Mouse (Mus musculus) heart, postnatal 14 days (tissue): ENCODE data around the gene Fopnl. TPM values are rescaled to one million over a fixed set of nuclear protein-coding genes. Genes with fewer than 3 reads are reported as not detected.

Experiments
- DNase-seq, 2 experiments: peaks; one replicate each; pipeline ENCODE4 v3.0.0; 2021 to 2022
- intact Hi-C: fragments of 180-260 bp; cut with DNase I; formaldehyde crosslinking; loops from one replicate; pipeline ENCODE4 v1.15.1; 2025
- total RNA-seq, 2 experiments: library from RNA; stranded (reverse); gene quantifications; 2 replicates each; pipeline ENCODE4 v1.2.3; 2021

The Fopnl gene
- total RNA-seq, 2 experiments from 2014 or later: 62.7 to 66.2 TPM

DNA sequence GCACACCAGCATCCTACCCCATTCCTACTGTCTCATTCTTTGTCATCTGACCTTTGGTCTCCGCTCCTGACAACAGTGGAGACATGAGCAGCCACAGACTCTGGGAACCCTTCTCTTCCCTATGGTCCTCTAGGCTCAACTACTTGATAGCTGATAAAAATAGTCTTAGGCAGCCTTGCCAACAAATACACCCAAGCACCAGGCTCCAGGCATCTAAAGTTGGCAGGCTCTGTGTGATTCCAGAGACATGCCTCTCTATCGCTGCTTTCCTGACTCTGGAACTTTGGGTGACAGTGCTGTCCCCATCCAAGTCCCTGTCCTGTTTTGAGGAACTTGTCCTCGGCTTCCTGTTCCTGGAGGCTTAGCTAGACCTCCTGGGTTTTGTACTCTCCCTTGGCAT lies 63.6 kb downstream of the Fopnl start:
- intact Hi-C loops: no loop called here
- DNase-seq: no peak

DNA sequence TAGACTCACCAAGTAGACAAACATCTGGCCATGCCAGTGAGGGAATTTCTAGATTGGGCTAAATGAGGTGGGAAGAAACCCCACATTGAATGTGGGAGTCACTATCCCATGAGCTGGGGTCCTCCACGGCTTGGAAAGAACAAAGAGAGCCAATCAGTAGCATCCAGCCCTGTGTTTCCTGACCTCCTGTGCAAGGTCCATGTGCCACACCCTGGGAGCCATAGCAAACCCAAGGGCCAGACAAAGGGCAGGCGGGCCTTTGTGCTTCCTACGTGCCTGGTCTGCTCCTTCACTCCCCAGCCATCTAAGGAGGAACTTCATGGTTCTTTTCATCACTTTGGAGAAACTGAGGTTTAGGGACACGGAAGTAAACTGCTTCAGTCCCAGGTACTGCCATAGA lies 64.3 kb downstream of the Fopnl start:
- no peak for DNase-seq
- intact Hi-C loops: no loop called here

DNA sequence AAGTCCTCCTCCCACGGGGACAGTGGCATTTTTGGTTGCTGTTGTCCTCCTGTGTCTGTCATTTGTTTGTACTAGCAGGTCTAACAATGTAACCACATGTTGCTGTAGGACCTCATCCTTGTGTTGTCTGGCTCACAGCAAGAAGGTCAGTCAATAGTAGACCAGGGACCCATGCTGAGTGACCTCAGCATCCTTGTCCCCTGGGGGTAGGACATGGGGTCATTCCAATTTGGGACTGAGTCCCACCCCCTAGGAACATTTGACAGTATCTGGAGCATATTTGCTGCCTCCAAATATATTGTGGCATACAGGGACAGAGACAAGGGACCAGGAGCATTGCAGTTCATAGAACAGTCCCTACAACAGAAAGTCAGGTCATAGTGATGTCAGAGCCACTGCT lies 67.3 kb downstream of the Fopnl start:
- intact Hi-C loops: no loop called here
- DNase-seq: no peak

Other genes starting within 250 kb of the Fopnl start
- 10 to 100 TPM; 31.6 to 32.1 TPM for gene Nde1, start 154.1 kb downstream of the Fopnl start, total RNA-seq
- gene Marf1, start 154.1 kb downstream of the Fopnl start, total RNA-seq: 10 to 100 TPM; 28.9 to 29.5 TPM
- 10 to 100 TPM; 19.6 to 28.4 TPM for gene Myh11, start 26.0 kb downstream of the Fopnl start, total RNA-seq
- 10 to 100 TPM; 25.2 to 27.0 TPM for gene Abcc1, start 44.2 kb upstream of the Fopnl start, total RNA-seq
- not detected for gene A630010A05Rik, start 244.9 kb upstream of the Fopnl start, total RNA-seq